Mouse (Mus musculus) CH12.LX (cell line): ENCODE data around the gene Myh11. TPM values are rescaled to one million over a fixed set of nuclear protein-coding genes. Genes with fewer than 3 reads are reported as not detected.

Source experiments
- DNase-seq: peaks from one replicate; pipeline ENCODE4 v3.0.0-alpha.2; 2013; ENCODE audit errors: extremely low read depth
- H3K27ac ChIP-seq: 2 replicates; pipeline ENCODE4 v1.5.1; 2012; ENCODE audit warnings: low read depth, mild to moderate bottlenecking, control low read depth, moderate library complexity; ENCODE audit not compliant: insufficient read depth
- H3K27me3 ChIP-seq: replicated peaks from 2 replicates; pipeline ENCODE3; 2012; ENCODE audit warnings: inconsistent platforms
- H3K36me3 ChIP-seq, 2 experiments: replicated peaks in 1 of 2; 2 replicates each; pipeline versions ENCODE3 to v1.6.1; 2012; ENCODE audit warnings: inconsistent platforms in 1 of 2, low read length in 1 of 2, mild to moderate bottlenecking in 1 of 2, mixed read lengths in 1 of 2, moderate library complexity in 1 of 2; ENCODE audit not compliant: control insufficient read depth in 1 of 2, insufficient read depth in 1 of 2
- H3K4me1 ChIP-seq, 2 experiments: 2 replicates each; pipeline ENCODE4 v1.6.1; 2012; ENCODE audit warnings: inconsistent platforms in 1 of 2, moderate library complexity in 1 of 2; ENCODE audit not compliant: insufficient read depth in 2 of 2, control insufficient read depth in 1 of 2
- H3K4me2 ChIP-seq: 2 replicates; pipeline ENCODE4 v1.6.1; 2012; ENCODE audit warnings: low read depth, mild to moderate bottlenecking, control low read depth; ENCODE audit not compliant: poor library complexity, insufficient read depth, severe bottlenecking
- H3K4me3 ChIP-seq, 3 experiments: fragments of 150-350 bp in 1 of 3; sonication (generic) in 1 of 3; replicated peaks in 1 of 3; 2 replicates each; pipeline versions ENCODE3 to v1.5.1; 2011 to 2012; ENCODE audit warnings: low read depth in 2 of 3, low read length in 2 of 3, mild to moderate bottlenecking in 2 of 3, moderate library complexity in 2 of 3, control low read depth in 1 of 3, improper control_type of control experiment in 1 of 3, inconsistent platforms in 1 of 3, mixed read lengths in 1 of 3; ENCODE audit not compliant: poor library complexity in 1 of 3
- H3K79me2 ChIP-seq: replicated peaks from 2 replicates; pipeline ENCODE4 v1.6.1; 2012; ENCODE audit warnings: mild to moderate bottlenecking, moderate library complexity; ENCODE audit not compliant: control insufficient read depth, poor library complexity, insufficient read depth, severe bottlenecking; ENCODE audit errors: extremely low read depth
- H3K9ac ChIP-seq: 2 replicates; pipeline ENCODE4 v1.6.1; 2012; ENCODE audit warnings: low read depth, mild to moderate bottlenecking, control low read depth, moderate library complexity; ENCODE audit not compliant: insufficient read depth
- H3K9me3 ChIP-seq: replicated peaks from 2 replicates; pipeline ENCODE3; 2012; ENCODE audit warnings: low read length, inconsistent platforms, mixed read lengths
- E2F4 ChIP-seq: IDR thresholded peaks from 2 replicates; pipeline ENCODE4 v1.6.1; 2011; ENCODE audit warnings: low read depth, low read length, improper control_type of control experiment; ENCODE audit not compliant: insufficient replicate concordance
- EP300 ChIP-seq: IDR thresholded peaks from 2 replicates; pipeline ENCODE4 v1.6.1; 2011; ENCODE audit warnings: low read length, improper control_type of control experiment
- GABPA ChIP-seq: IDR thresholded peaks from 2 replicates; pipeline ENCODE4 v1.6.1; 2012; ENCODE audit warnings: low read depth, low read length, improper control_type of control experiment, inconsistent platforms; ENCODE audit not compliant: insufficient replicate concordance
- IRF4 ChIP-seq: IDR thresholded peaks from 2 replicates; pipeline ENCODE4 v1.6.1; 2014; ENCODE audit warnings: low read depth, mild to moderate bottlenecking, inconsistent platforms, low read length, improper control_type of control experiment
- KAT2A ChIP-seq: IDR thresholded peaks from 2 replicates; pipeline ENCODE4 v1.6.1; 2012; ENCODE audit warnings: low read length, improper control_type of control experiment, inconsistent platforms; ENCODE audit not compliant: insufficient replicate concordance
- MXI1 ChIP-seq: IDR thresholded peaks from 2 replicates; pipeline ENCODE4 v1.6.1; 2011; ENCODE audit warnings: mild to moderate bottlenecking, low read depth, low read length, improper control_type of control experiment
- MYC ChIP-seq: IDR thresholded peaks from 2 replicates; pipeline ENCODE4 v1.6.1; 2011; ENCODE audit warnings: low read depth, mild to moderate bottlenecking, improper control_type of control experiment, low read length
- NRF1 ChIP-seq: IDR thresholded peaks from 2 replicates; pipeline ENCODE4 v1.6.1; 2014; ENCODE audit warnings: low read depth, mild to moderate bottlenecking, inconsistent platforms, low read length, improper control_type of control experiment, moderate library complexity
- PAX5 ChIP-seq: IDR thresholded peaks from 2 replicates; pipeline ENCODE4 v1.6.1; 2012; ENCODE audit warnings: low read length, inconsistent platforms, mixed read lengths
- POLR2A ChIP-seq: IDR thresholded peaks from 2 replicates; pipeline ENCODE4 v1.6.1; 2011; ENCODE audit warnings: low read depth, mild to moderate bottlenecking, improper control_type of control experiment, low read length
- RCOR1 ChIP-seq: conservative IDR thresholded peaks from 2 replicates; pipeline ENCODE4 v1.6.1; 2012; ENCODE audit warnings: low read depth, mild to moderate bottlenecking, inconsistent platforms, low read length, improper control_type of control experiment
- TBP ChIP-seq: conservative IDR thresholded peaks from 2 replicates; pipeline ENCODE4 v1.6.1; 2011; ENCODE audit warnings: low read depth, low read length, improper control_type of control experiment
- TCF12 ChIP-seq: IDR thresholded peaks from 2 replicates; pipeline ENCODE4 v1.6.1; 2014; ENCODE audit warnings: low read depth, mild to moderate bottlenecking, inconsistent platforms, low read length, improper control_type of control experiment
- USF1 ChIP-seq: IDR thresholded peaks from 2 replicates; pipeline ENCODE4 v1.6.1; 2014; ENCODE audit warnings: low read depth, mild to moderate bottlenecking, inconsistent platforms, low read length, improper control_type of control experiment
- ZMIZ1 ChIP-seq: IDR thresholded peaks from 2 replicates; pipeline ENCODE4 v1.6.1; 2012; ENCODE audit warnings: low read depth, mild to moderate bottlenecking, inconsistent platforms, low read length, improper control_type of control experiment
- ZNF384 ChIP-seq: IDR thresholded peaks from 2 replicates; pipeline ENCODE4 v1.6.1; 2012; ENCODE audit warnings: low read depth, low read length, improper control_type of control experiment, inconsistent platforms
- dilution Hi-C: fragments of 300-500 bp; cut with MboI; formaldehyde crosslinking; loops from 2 replicates; pipeline ENCODE4 v1.14.3; 2020; ENCODE audit warnings: low sequenced_read_pairs; ENCODE audit not compliant: extremely low pct_unique_long_range_greater_than_20kb, extremely low pct_ligation_motif_present
- in situ Hi-C: fragments of 300-500 bp; cut with MboI; formaldehyde crosslinking; loops from 3 replicates; pipeline ENCODE4 v1.14.3; 2019; ENCODE audit warnings: low sequenced_read_pairs, low pct_ligation_motif_present, low pct_unique_long_range_greater_than_20kb, mixed read lengths
- polyA plus RNA-seq: library from polyadenylated mRNA; unstranded; fragments of >175 nt; gene quantifications from 2 replicates; pipeline ENCODE4 v1.2.1, GENCODE M21; 2012; ENCODE audit warnings: low read depth; ENCODE audit not compliant: insufficient read length
- total RNA-seq, 2 experiments: library from RNA; depleted of rRNA; stranded (reverse); fragments of 300-350 nt in 1 of 2; fragments of >200 nt in 1 of 2; gene quantifications; 2 replicates each; pipeline ENCODE4 v1.2.3; 2012 to 2014

Gene Myh11
- total and polyA plus RNA-seq, 3 experiments: 0.04 to 0.06 (median 0.04) TPM

GRCm38 (mm10) chr16:14295291-14295690 lies 4.1 kb upstream of the Myh11 start:
- in situ Hi-C loops (no loop called here), dilution Hi-C loops (no loop called here)
- no peak overlapping the region for H3K9ac ChIP-seq
- H3K27me3 ChIP-seq: no peaks in the 10 kb centered on the region
- no peak for TF ChIP-seq RCOR1
- no peak for TF ChIP-seq USF1
- TF ChIP-seq TCF12: no peak
- no peak for TF ChIP-seq GABPA
- no peaks in the 10 kb centered on the region for H3K9me3 ChIP-seq
- no peaks in the 10 kb centered on the region for H3K79me2 ChIP-seq
- H3K4me3 ChIP-seq: no peak overlapping the region
- H3K27ac ChIP-seq: no peak overlapping the region
- H3K36me3 ChIP-seq: peaks cover 8 to 29% of the 10 kb centered on the region in 2 experiments
- no peak overlapping the region for H3K4me2 ChIP-seq
- H3K4me1 ChIP-seq: peaks cover 0 to 4% of the 10 kb centered on the region in 2 experiments; a peak in 2 of 4 replicates
- DNase-seq: no peak

DNA sequence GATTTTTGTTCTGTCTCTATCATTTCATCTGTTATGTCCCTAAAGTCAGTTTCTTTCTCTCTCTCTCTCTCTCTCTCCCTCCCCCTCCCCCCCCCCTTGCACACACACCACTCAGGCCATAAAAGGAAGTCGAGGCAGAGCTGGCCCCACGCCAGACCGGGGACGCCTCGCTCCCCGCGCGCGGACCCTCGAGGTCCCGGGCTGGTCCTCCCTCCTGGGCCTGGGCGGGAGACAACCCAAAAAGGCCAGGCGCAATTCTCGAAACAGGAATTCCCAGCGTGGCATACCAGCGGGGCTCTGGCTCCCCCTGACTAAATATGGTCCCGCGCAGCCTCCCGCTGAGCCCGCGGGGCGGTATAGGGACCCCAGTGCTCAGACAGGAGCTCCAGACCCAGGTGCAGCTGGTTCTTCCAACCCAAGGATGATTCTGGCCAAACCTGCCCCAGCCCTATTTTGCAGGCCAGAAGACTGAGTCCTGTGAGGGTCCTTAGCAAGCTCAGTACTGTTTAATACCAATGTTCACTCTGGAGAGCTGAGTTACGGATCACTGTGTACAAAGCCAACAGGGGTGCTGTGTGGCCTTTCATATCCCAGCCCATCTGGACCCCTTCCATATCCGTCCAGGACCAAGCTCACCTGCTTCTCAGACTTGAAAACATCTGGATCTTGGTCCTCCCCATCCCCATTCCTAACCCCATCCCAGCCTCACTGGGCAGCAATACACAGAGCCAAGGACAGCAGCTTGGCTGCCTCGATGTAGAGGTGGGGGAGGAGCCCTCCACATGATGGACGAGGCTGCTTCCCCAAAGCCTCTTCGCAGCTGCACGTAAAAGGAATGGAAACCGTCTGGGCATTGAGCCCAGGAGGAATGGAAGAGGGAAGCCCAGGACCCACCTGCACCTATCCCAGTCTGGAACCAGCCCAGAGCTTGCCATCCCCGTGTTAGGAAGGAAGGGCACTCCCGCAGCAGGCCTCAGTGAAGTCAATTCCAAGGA lies 1.3 kb upstream of the Myh11 start:
- peaks cover 0 to 7% of the 10 kb centered on the region in 2 experiments for H3K36me3 ChIP-seq
- no peak for TF ChIP-seq ZMIZ1
- TF ChIP-seq MXI1: no peak
- no peak overlapping the region for H3K27ac ChIP-seq
- dilution Hi-C loops: no loop called here
- peaks cover 0 to 4% of the 10 kb centered on the region in 2 experiments; a peak in 2 of 4 replicates for H3K4me1 ChIP-seq
- in situ Hi-C loops: no loop called here
- no peak for DNase-seq
- no peaks in the 10 kb centered on the region for H3K27me3 ChIP-seq
- no peak overlapping the region for H3K4me3 ChIP-seq
- H3K79me2 ChIP-seq: no peaks in the 10 kb centered on the region
- H3K9me3 ChIP-seq: no peaks in the 10 kb centered on the region
- H3K4me2 ChIP-seq: no peak overlapping the region
- no peak overlapping the region for H3K9ac ChIP-seq

DNA sequence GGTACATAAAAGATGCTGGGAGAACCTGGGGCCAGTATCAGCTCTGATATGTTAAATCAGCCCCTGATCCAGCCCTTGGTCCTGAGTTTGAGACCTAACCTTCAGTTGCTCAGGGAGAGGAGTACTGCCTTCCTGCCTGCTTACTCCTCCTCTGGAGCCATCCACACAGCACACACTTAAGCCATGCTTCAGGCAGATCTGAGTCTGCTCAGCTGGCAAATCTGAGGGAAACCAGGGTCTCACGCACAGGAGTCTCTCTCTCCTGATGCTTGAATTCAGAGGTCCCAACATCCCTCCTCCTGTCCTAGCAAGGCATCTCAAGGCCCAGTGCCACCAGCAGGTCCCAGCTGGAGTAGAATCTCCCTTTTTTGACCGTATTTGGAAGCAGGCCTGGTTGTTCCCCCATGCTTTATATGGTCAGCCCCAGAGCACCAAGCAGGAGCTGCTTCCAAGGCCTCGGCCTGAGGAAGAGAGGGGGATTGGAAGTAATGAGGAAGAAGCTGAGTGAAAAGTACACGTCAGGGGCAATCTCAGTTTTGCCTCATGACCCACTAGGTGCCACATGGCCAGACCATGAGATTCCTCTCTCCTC lies 18.7 kb downstream of the Myh11 start:
- H3K4me1 ChIP-seq: no peaks in the 10 kb centered on the region
- H3K4me3 ChIP-seq: no peak overlapping the region
- TF ChIP-seq E2F4 (no peak), KAT2A (no peak), EP300 (no peak), RCOR1 (no peak), POLR2A (no peak), IRF4 (no peak), TBP (no peak), MXI1 (no peak), NRF1 (no peak), MYC (no peak), ZMIZ1 (no peak), PAX5 (no peak), ZNF384 (no peak)
- no peaks in the 10 kb centered on the region for H3K79me2 ChIP-seq
- no peak overlapping the region for H3K27ac ChIP-seq
- in situ Hi-C loops (no loop called here), dilution Hi-C loops (no loop called here)
- H3K27me3 ChIP-seq: peaks cover 32% of the 10 kb centered on the region
- H3K9me3 ChIP-seq: no peaks in the 10 kb centered on the region
- DNase-seq: no peak
- no peaks in the 10 kb centered on the region for H3K36me3 ChIP-seq
- H3K9ac ChIP-seq: no peak overlapping the region
- no peak overlapping the region for H3K4me2 ChIP-seq
